Mouse (Mus musculus): ENCODE measurements around the gene Gm13043.
"Not testable (repeated sequence)": the region's sequence is repeated elsewhere in the genome, so short reads cannot be mapped to it uniquely, and the experiment has no call there.

Gene Gm13043

DNA sequence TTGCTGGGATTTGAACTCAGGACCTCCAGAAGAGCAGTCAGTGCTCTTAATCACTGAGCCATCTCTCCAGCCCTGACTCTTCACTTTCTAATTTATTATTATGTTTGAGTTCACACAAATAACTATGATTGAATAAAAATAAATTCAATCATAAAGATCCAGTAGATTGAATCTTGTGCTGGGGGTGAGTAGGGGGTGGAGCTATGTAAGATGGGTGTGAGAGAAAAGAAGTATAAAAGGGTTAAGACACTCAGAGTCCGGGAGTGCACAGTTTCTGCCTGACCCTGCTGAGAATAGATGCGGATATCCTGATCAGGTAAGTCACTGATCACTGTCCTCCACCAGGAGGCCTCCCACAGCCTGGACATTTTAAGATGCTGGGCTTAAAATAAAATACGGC, at the start of gene Gm13043:
Gene Gm13043 (plus strand): TSS at position 301 of the 400 bp plus-strand sequence.
- DNase-seq (ENCODE audit: low read depth), result no peak

GRCm38 (mm10) chr4:143535654-143536053, 24.5 kb downstream of the Gm13043 start, which contains the start of gene Gm13040:
TSS of gene Gm13040 (plus strand) at chr4:143535954.
- DNase-seq (ENCODE audit: low read depth), result not testable (repeated sequence)

DNA sequence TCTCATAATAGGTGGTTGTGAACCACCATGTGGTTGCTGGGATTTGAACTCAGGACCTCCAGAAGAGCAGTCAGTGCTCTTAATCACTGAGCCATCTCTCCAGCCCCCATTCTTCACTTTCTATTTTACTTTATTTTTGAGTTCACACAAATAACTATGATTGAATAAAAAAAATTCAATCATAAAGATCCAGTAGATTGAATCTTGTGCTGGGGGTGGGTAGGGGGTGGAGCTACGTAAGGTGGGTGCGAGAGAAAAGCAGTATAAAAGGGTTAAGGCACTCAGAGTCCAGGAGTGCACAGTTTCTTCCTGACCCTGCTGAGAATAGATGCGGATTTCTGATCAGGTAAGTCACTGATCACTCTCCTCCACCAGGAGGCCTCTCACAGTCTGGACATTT, 40.3 kb downstream of the Gm13043 start, which contains the start of the genes BC080695 and Gm13057:
Gene BC080695 (plus strand): TSS at position 301 of the 400 bp plus-strand sequence.
Gene Gm13057 (plus strand): TSS at position 310 of the 400 bp plus-strand sequence.
- DNase-seq (ENCODE audit: low read depth), result not testable (repeated sequence)

Measured in c-Kit-positive CD71-negative TER-119-negative erythroid progenitor cells, embryonic 14.5 days (primary cell).